Mouse (Mus musculus) neural tube, embryonic 12.5 days (tissue): ENCODE data around the gene Exoc3l. TPM values are rescaled to one million over a fixed set of nuclear protein-coding genes. Genes with fewer than 3 reads are reported as not detected.
"Not testable (repeated sequence)": the region's sequence is repeated elsewhere in the genome, so short reads cannot be mapped to it uniquely, and the experiment has no call there.

Experiments
- ATAC-seq: fragments of 200-750 bp; cut with Nextera tagmentation; 2 replicates; pipeline ENCODE4 v1.8.0; 2017; ENCODE audit warnings: low read depth, mild to moderate bottlenecking, moderate TSS enrichment, moderate library complexity; ENCODE audit not compliant: low FRiP score
- H3K27ac ChIP-seq: fragments of 300-500 bp; sonication (generic); 2 replicates; pipeline ENCODE4 v1.5.1; 2016
- H3K27me3 ChIP-seq: fragments of 300-500 bp; sonication (generic); replicated peaks from 2 replicates; pipeline ENCODE4 v1.6.1; 2016; ENCODE audit warnings: mild to moderate bottlenecking
- H3K36me3 ChIP-seq: fragments of 300-500 bp; sonication (generic); 2 replicates; pipeline ENCODE4 v1.6.1; 2016; ENCODE audit warnings: mild to moderate bottlenecking
- H3K4me1 ChIP-seq: fragments of 300-500 bp; sonication (generic); 2 replicates; pipeline ENCODE4 v1.6.1; 2016
- H3K4me2 ChIP-seq: fragments of 300-500 bp; sonication (generic); replicated peaks from 2 replicates; pipeline ENCODE4 v1.6.1; 2016; ENCODE audit warnings: mild to moderate bottlenecking
- H3K4me3 ChIP-seq: fragments of 300-500 bp; sonication (generic); 2 replicates; pipeline ENCODE4 v1.5.1; 2016
- H3K9ac ChIP-seq: fragments of 300-500 bp; sonication (generic); 2 replicates; pipeline ENCODE4 v1.6.1; 2016; ENCODE audit warnings: mild to moderate bottlenecking
- H3K9me3 ChIP-seq: fragments of 300-500 bp; sonication (generic); 2 replicates; pipeline ENCODE4 v1.6.1; 2016; ENCODE audit warnings: mild to moderate bottlenecking
- WGBS: fragments of 180-500 bp; shearing (Covaris S2); methylation state at CpG from one replicate; pipeline ENCODE4 v1.1.7; 2016; 5-methylcytosine and 5-hydroxymethylcytosine counted together
- polyA plus RNA-seq: library from polyadenylated mRNA; unstranded; fragments of >200 nt; fragmentation: Nextera tagmentation; extraction: Ambion mirVana; gene quantifications from 2 replicates; pipeline ENCODE4 v1.2.1, GENCODE M21; 2016

Exoc3l gene
- polyA plus RNA-seq, 1 experiment from 2014 or later: 16.3 TPM

- Histone ChIP-seq H3K27me3 (0 out of 2 replicates have a peak, but pooled peaks cover 7% of the 10 kb centered on the region), H3K9me3 (no peaks in the 10 kb centered on the region), H3K4me3 (peak overlapping the region; percentile 90), H3K4me2 (peak overlapping the region; percentile 92), H3K36me3 (peaks cover 38% of the 10 kb centered on the region), H3K4me1 (peaks cover 13% of the 10 kb centered on the region), H3K27ac (no peak overlapping the region), H3K9ac (peak overlapping the region; percentile 83)
- 63% methylated on average over 18 of the region's 18 CpGs for WGBS
- no peak for ATAC-seq
These were observed 2.7 kb upstream of the Exoc3l start for GRCm38 (mm10) chr8:105298351-105299252.

GRCm38 (mm10) chr8:105297511-105298192, 1.8 kb upstream of the Exoc3l start, which contains the start of gene E2f4:
Gene E2f4 (plus strand): TSS chr8:105297663.
- Histone ChIP-seq H3K27me3 (0 out of 2 replicates have a peak, but pooled peaks cover 7% of the 10 kb centered on the region), H3K27ac (no peak within 1 kb of the TSS), H3K4me1 (peaks cover 13% of the 10 kb centered on the region), H3K4me2 (peak within 1 kb of the TSS; percentile 92), H3K9ac (peak within 1 kb of the TSS; percentile 83), H3K4me3 (peak within 1 kb of the TSS; percentile 90), H3K36me3 (peaks cover 31% of the 10 kb centered on the region), H3K9me3 (no peaks in the 10 kb centered on the region)
- ATAC-seq: peak; percentile 94
- under 1% methylated on average over 58 of the region's 58 CpGs for WGBS

- Histone ChIP-seq H3K4me1 (peaks cover 20% of the 10 kb centered on the region), H3K9ac (no peak overlapping the region), H3K36me3 (peaks cover 9% of the 10 kb centered on the region), H3K27ac (no peak overlapping the region), H3K27me3 (peaks cover 13% of the 10 kb centered on the region), H3K4me2 (peak overlapping the region; percentile 1; the same call in 1 of the 2 replicates), H3K9me3 (no peaks in the 10 kb centered on the region), H3K4me3 (no peak overlapping the region)
- ATAC-seq: no peak
- 75% methylated on average over 11 of the region's 11 CpGs for WGBS
These were observed 645 bp downstream of the Exoc3l start for GRCm38 (mm10) chr8:105295256-105295655.

GRCm38 (mm10) chr8:105294776-105295175, 1.1 kb downstream of the Exoc3l start:
- Histone ChIP-seq H3K27me3 (peaks cover 18% of the 10 kb centered on the region), H3K4me3 (no peak overlapping the region), H3K9me3 (no peaks in the 10 kb centered on the region), H3K4me2 (peak overlapping the region; percentile 1; the same call in 1 of the 2 replicates), H3K9ac (no peak overlapping the region), H3K36me3 (peaks cover 5% of the 10 kb centered on the region), H3K27ac (no peak overlapping the region), H3K4me1 (peaks cover 25% of the 10 kb centered on the region)
- WGBS: 70% methylated on average over 9 of the region's 9 CpGs
- no peak for ATAC-seq

GRCm38 (mm10) chr8:105293405-105293804, 2.5 kb downstream of the Exoc3l start:
- Histone ChIP-seq H3K36me3 (no peaks in the 10 kb centered on the region), H3K4me2 (no peak overlapping the region), H3K4me1 (peaks cover 23% of the 10 kb centered on the region), H3K9me3 (no peaks in the 10 kb centered on the region), H3K9ac (no peak overlapping the region), H3K4me3 (no peak overlapping the region), H3K27me3 (peaks cover 18% of the 10 kb centered on the region), H3K27ac (no peak overlapping the region)
- 68% methylated on average over 18 of the region's 19 CpGs for WGBS
- no peak for ATAC-seq

GRCm38 (mm10) chr8:105292471-105292870, 3.4 kb downstream of the Exoc3l start:
- no peaks in the 10 kb centered on the region for H3K36me3 ChIP-seq
- no peak for ATAC-seq

GRCm38 (mm10) chr8:105291802-105292201, 4.1 kb downstream of the Exoc3l start:
- H3K27me3 ChIP-seq: peaks cover 18% of the 10 kb centered on the region
- not testable (repeated sequence) for H3K4me3 ChIP-seq, H3K4me2 ChIP-seq, ATAC-seq, H3K36me3 ChIP-seq, H3K9me3 ChIP-seq, H3K27ac ChIP-seq, H3K9ac ChIP-seq
- WGBS: 69% methylated on average over 3 of the region's 3 CpGs
- peaks cover 26% of the 10 kb centered on the region for H3K4me1 ChIP-seq

More at GRCm38 (mm10) chr8:105292471-105292870, 3.4 kb downstream of the Exoc3l start:
- no peak overlapping the region for H3K4me2 ChIP-seq
- no peak overlapping the region for H3K27ac ChIP-seq
- peaks cover 18% of the 10 kb centered on the region for H3K27me3 ChIP-seq
- H3K9me3 ChIP-seq: no peaks in the 10 kb centered on the region
- H3K4me1 ChIP-seq: peaks cover 24% of the 10 kb centered on the region
- H3K9ac ChIP-seq: no peak overlapping the region
- H3K4me3 ChIP-seq: no peak overlapping the region
- 83% methylated on average over 7 of the region's 7 CpGs for WGBS

- 88% methylated on average over 8 of the region's 8 CpGs for WGBS
- not testable (repeated sequence) for H3K27ac ChIP-seq, H3K9ac ChIP-seq, H3K36me3 ChIP-seq, H3K4me2 ChIP-seq, ATAC-seq, H3K4me3 ChIP-seq, H3K9me3 ChIP-seq
- H3K4me1 ChIP-seq: peaks cover 30% of the 10 kb centered on the region
- peaks cover 18% of the 10 kb centered on the region for H3K27me3 ChIP-seq
These were observed 4.5 kb downstream of the Exoc3l start for GRCm38 (mm10) chr8:105291364-105291763.

- H3K4me2 ChIP-seq: peak overlapping the region; percentile 80
- H3K27me3 ChIP-seq: peaks cover 18% of the 10 kb centered on the region
- 7% methylated on average over 31 of the region's 31 CpGs for WGBS
- no peaks in the 10 kb centered on the region for H3K9me3 ChIP-seq
- no peak overlapping the region for H3K27ac ChIP-seq
- peak overlapping the region; percentile 41; the same call in 1 of the 2 replicates for H3K9ac ChIP-seq
- H3K4me3 ChIP-seq: peak overlapping the region; percentile 42
- ATAC-seq: no peak
- peaks cover under 1% of the 10 kb centered on the region; the same call in 1 of the 2 replicates for H3K36me3 ChIP-seq
- peaks cover 33% of the 10 kb centered on the region for H3K4me1 ChIP-seq
These were observed 5.2 kb downstream of the Exoc3l start for GRCm38 (mm10) chr8:105290554-105291314.

GRCm38 (mm10) chr8:105289805-105290460, 6.0 kb downstream of the Exoc3l start, which contains the start of gene 4931428F04Rik:
Gene 4931428F04Rik (minus strand): TSS chr8:105289864.
- Histone ChIP-seq H3K9me3 (no peaks in the 10 kb centered on the region), H3K4me3 (peak within 1 kb of the TSS; percentile 42), H3K27me3 (peaks cover 15% of the 10 kb centered on the region), H3K27ac (peak within 1 kb of the TSS; percentile 43), H3K9ac (peak within 1 kb of the TSS; percentile 41), H3K36me3 (peaks cover 9% of the 10 kb centered on the region; the same call in 1 of the 2 replicates), H3K4me2 (peak within 1 kb of the TSS; percentile 80), H3K4me1 (peaks cover 36% of the 10 kb centered on the region)
- ATAC-seq: peak; percentile 33
- 2% methylated on average over 43 of the region's 43 CpGs for WGBS
